Mouse (Mus musculus): ENCODE data around the gene Gpr146.

- TF ChIP-seq CTCF (IDR thresholded peaks at IDR 0.05; ENCODE audit: low read depth, low read length) (no peak), POLR2A (IDR thresholded peaks at IDR 0.05; ENCODE audit: borderline replicate concordance, low read depth, low read length) (no peak)
Observed at GRCm38 (mm10) chr5:139377468-139378270, at the start of gene Gpr146.

Data from bone marrow macrophage, adult 2 months (primary cell).